Mouse (Mus musculus) right cerebral cortex, postnatal 25 days (tissue): ENCODE results near the gene Sox12.
A peak's percentile ranks its signal among the peaks of the same experiment; 100 is the strongest.

Experiments
- DNase-seq: peaks from one replicate; pipeline ENCODE4 v3.0.0; 2022

The Sox12 gene

GRCm38 (mm10) chr2:152357254-152357653 lies 40.6 kb downstream of the Sox12 start:
- no peak for DNase-seq

- peak; percentile 32 for DNase-seq
Measured at GRCm38 (mm10) chr2:152349842-152350540, 47.9 kb downstream of the Sox12 start.

GRCm38 (mm10) chr2:152349205-152349604 lies 48.7 kb downstream of the Sox12 start:
- no peak for DNase-seq

GRCm38 (mm10) chr2:152347722-152348121 lies 50.1 kb downstream of the Sox12 start:
- DNase-seq = no peak

- DNase-seq = no peak
Measured at GRCm38 (mm10) chr2:152346776-152347465, 50.9 kb downstream of the Sox12 start.

- DNase-seq = no peak
Measured at GRCm38 (mm10) chr2:152345393-152345792, 52.5 kb downstream of the Sox12 start.

- no peak for DNase-seq
Measured at GRCm38 (mm10) chr2:152344909-152345308, 53.0 kb downstream of the Sox12 start.

GRCm38 (mm10) chr2:152344361-152344760 lies 53.5 kb downstream of the Sox12 start:
- DNase-seq = no peak
